Mouse (Mus musculus): ENCODE measurements around the gene Trpm3. TPM values are rescaled to one million over a fixed set of nuclear protein-coding genes. Genes with fewer than 3 reads are reported as not detected.

The Trpm3 gene
- polyA plus RNA-seq, 2 experiments, result 0.03 TPM; not detected in 1

- DNase-seq (ENCODE audit: low read depth in 3 of 3, low spot score in 3 of 3), result no peak
- ATAC-seq (ENCODE audit: insufficient read depth), result no peak
- Histone ChIP-seq H3K27ac (no peak overlapping the region), H3K9ac (replicated peaks) (no peak overlapping the region), H3K4me1 (replicated peaks; ENCODE audit: control insufficient read depth in 2 of 2, insufficient read depth in 2 of 2, low read length in 1 of 2) (no peaks in the 10 kb centered on the region), H3K4me2 (ENCODE audit: low read depth) (no peak overlapping the region), H3K4me3 (ENCODE audit: insufficient read depth in 1 of 2, low read depth in 2 of 2, low read length in 2 of 2) (no peak overlapping the region), H3K36me3 (replicated peaks; ENCODE audit: control insufficient read depth, insufficient read depth, low read depth) (no peaks in the 10 kb centered on the region), H3K9me3 (ENCODE audit: control insufficient read depth, low read length) (no peaks in the 10 kb centered on the region), H3K27me3 (ENCODE audit: control insufficient read depth, insufficient read depth, low read length) (no peaks in the 10 kb centered on the region)
- TF ChIP-seq CTCF (IDR thresholded peaks at IDR 0.05; ENCODE audit: low read depth) (no peak), EP300 (IDR thresholded peaks at IDR 0.05; ENCODE audit: low read depth) (no peak)
- WGBS (ENCODE audit: insufficient replicate concordance), result 69% methylated on average over 4 of the region's 4 CpGs
Measured at GRCm38 (mm10) chr19:22859644-22860043, 720.8 kb downstream of the Trpm3 start.

- TF ChIP-seq CTCF (IDR thresholded peaks at IDR 0.05; ENCODE audit: low read depth) (no peak), EP300 (IDR thresholded peaks at IDR 0.05; ENCODE audit: low read depth) (no peak)
- ATAC-seq (ENCODE audit: insufficient read depth), result no peak
- Histone ChIP-seq H3K27me3 (ENCODE audit: control insufficient read depth, insufficient read depth, low read length) (no peaks in the 10 kb centered on the region), H3K9ac (replicated peaks) (no peak overlapping the region), H3K4me2 (ENCODE audit: low read depth) (no peak overlapping the region), H3K36me3 (replicated peaks; ENCODE audit: control insufficient read depth, insufficient read depth, low read depth) (no peaks in the 10 kb centered on the region), H3K27ac (no peak overlapping the region), H3K4me1 (replicated peaks; ENCODE audit: control insufficient read depth in 2 of 2, insufficient read depth in 2 of 2, low read length in 1 of 2) (no peaks in the 10 kb centered on the region), H3K9me3 (ENCODE audit: control insufficient read depth, low read length) (no peaks in the 10 kb centered on the region), H3K4me3 (ENCODE audit: insufficient read depth in 1 of 2, low read depth in 2 of 2, low read length in 2 of 2) (no peak overlapping the region)
- no peak for DNase-seq (ENCODE audit: low read depth in 3 of 3, low spot score in 3 of 3)
- WGBS (ENCODE audit: insufficient replicate concordance), result 47% methylated on average over 5 of the region's 5 CpGs
Measured at GRCm38 (mm10) chr19:22867456-22867855, 728.6 kb downstream of the Trpm3 start.

- H3K27me3 ChIP-seq (ENCODE audit: control insufficient read depth, insufficient read depth, low read length), result no peaks in the 10 kb centered on the region
- H3K9ac ChIP-seq (replicated peaks), result no peak overlapping the region
- no peaks in the 10 kb centered on the region for H3K9me3 ChIP-seq (ENCODE audit: control insufficient read depth, low read length)
- H3K36me3 ChIP-seq (replicated peaks; ENCODE audit: control insufficient read depth, insufficient read depth, low read depth), result no peaks in the 10 kb centered on the region
- H3K4me1 ChIP-seq (replicated peaks; ENCODE audit: control insufficient read depth in 2 of 2, insufficient read depth in 2 of 2, low read length in 1 of 2), result no peaks in the 10 kb centered on the region
- H3K4me2 ChIP-seq (ENCODE audit: low read depth), result no peak overlapping the region
- no peak overlapping the region for H3K27ac ChIP-seq
- ATAC-seq (ENCODE audit: insufficient read depth) (no peak), DNase-seq (ENCODE audit: low read depth in 3 of 3, low spot score in 3 of 3) (no peak)
- TF ChIP-seq EP300 (IDR thresholded peaks at IDR 0.05; ENCODE audit: low read depth) (no peak), CTCF (IDR thresholded peaks at IDR 0.05; ENCODE audit: low read depth) (no peak)
- no peak overlapping the region for H3K4me3 ChIP-seq (ENCODE audit: insufficient read depth in 1 of 2, low read depth in 2 of 2, low read length in 2 of 2)
- 48% methylated on average over 2 of the region's 2 CpGs for WGBS (ENCODE audit: insufficient replicate concordance)
Measured at GRCm38 (mm10) chr19:22869853-22870252, 731.0 kb downstream of the Trpm3 start.

- 51% methylated on average over 5 of the region's 5 CpGs for WGBS (ENCODE audit: insufficient replicate concordance)
- Histone ChIP-seq H3K9me3 (ENCODE audit: control insufficient read depth, low read length) (no peaks in the 10 kb centered on the region), H3K27ac (no peak overlapping the region), H3K27me3 (ENCODE audit: control insufficient read depth, insufficient read depth, low read length) (no peaks in the 10 kb centered on the region), H3K36me3 (replicated peaks; ENCODE audit: control insufficient read depth, insufficient read depth, low read depth) (no peaks in the 10 kb centered on the region), H3K4me3 (ENCODE audit: insufficient read depth in 1 of 2, low read depth in 2 of 2, low read length in 2 of 2) (no peak overlapping the region), H3K4me2 (ENCODE audit: low read depth) (no peak overlapping the region), H3K9ac (replicated peaks) (no peak overlapping the region), H3K4me1 (replicated peaks; ENCODE audit: control insufficient read depth in 2 of 2, insufficient read depth in 2 of 2, low read length in 1 of 2) (no peaks in the 10 kb centered on the region)
- no peak for DNase-seq (ENCODE audit: low read depth in 3 of 3, low spot score in 3 of 3)
- no peak for TF ChIP-seq EP300 (IDR thresholded peaks at IDR 0.05; ENCODE audit: low read depth)
- no peak for TF ChIP-seq CTCF (IDR thresholded peaks at IDR 0.05; ENCODE audit: low read depth)
- no peak for ATAC-seq (ENCODE audit: insufficient read depth)
Measured at GRCm38 (mm10) chr19:22872456-22872855, 733.6 kb downstream of the Trpm3 start.

GRCm38 (mm10) chr19:22880199-22880598 lies 741.4 kb downstream of the Trpm3 start:
- Histone ChIP-seq H3K27me3 (ENCODE audit: control insufficient read depth, insufficient read depth, low read length) (no peaks in the 10 kb centered on the region), H3K27ac (no peak overlapping the region), H3K4me2 (ENCODE audit: low read depth) (no peak overlapping the region), H3K36me3 (replicated peaks; ENCODE audit: control insufficient read depth, insufficient read depth, low read depth) (no peaks in the 10 kb centered on the region), H3K9ac (replicated peaks) (no peak overlapping the region), H3K4me3 (ENCODE audit: insufficient read depth in 1 of 2, low read depth in 2 of 2, low read length in 2 of 2) (no peak overlapping the region), H3K9me3 (ENCODE audit: control insufficient read depth, low read length) (no peaks in the 10 kb centered on the region), H3K4me1 (replicated peaks; ENCODE audit: control insufficient read depth in 2 of 2, insufficient read depth in 2 of 2, low read length in 1 of 2) (0 out of 4 replicates have a peak, but pooled peaks cover 0 to 1% of the 10 kb centered on the region in 2 experiments)
- WGBS (ENCODE audit: insufficient replicate concordance), result 45% methylated on average over 1 of the region's 1 CpGs
- DNase-seq (ENCODE audit: low read depth in 3 of 3, low spot score in 3 of 3) (no peak), ATAC-seq (ENCODE audit: insufficient read depth) (no peak)
- no peak for TF ChIP-seq EP300 (IDR thresholded peaks at IDR 0.05; ENCODE audit: low read depth)
